Mouse (Mus musculus) T-helper 17 cell (primary cell): ENCODE measurements around the gene Usp9x.

Source experiments
- in situ Hi-C, 2 experiments: fragments of 300-600 bp; cut with MboI, MseI; formaldehyde crosslinking; loops; 1 replicate in 1 of 2; 2 replicates in 1 of 2; pipeline ENCODE4 v1.15.1; 2025; ENCODE audit warnings: high pct_unique_total_duplicates in 2 of 2

Gene Usp9x

GRCm38 (mm10) chrX:13072461-13072982 lies 1.2 kb downstream of the Usp9x start:
- in situ Hi-C loops = no loop called here

GRCm38 (mm10) chrX:13085621-13086020 lies 14.3 kb downstream of the Usp9x start:
- in situ Hi-C loops = no loop called here

GRCm38 (mm10) chrX:13096985-13097384 lies 25.7 kb downstream of the Usp9x start:
- in situ Hi-C loops = no loop called here

GRCm38 (mm10) chrX:13206514-13206913 lies 135.2 kb downstream of the Usp9x start:
- in situ Hi-C loops = loop anchor here in 1 of 2 experiments (10.0 kb wide), 1 partner anchor 662 kb away; no protein-coding TSS in a partner anchor

GRCm38 (mm10) chrX:13207512-13208341 lies 136.4 kb downstream of the Usp9x start:
- in situ Hi-C loops = loop anchor here in 1 of 2 experiments (10.0 kb wide), 1 partner anchor 663 kb away; no protein-coding TSS in a partner anchor

- in situ Hi-C loops = loop anchor here in 1 of 2 experiments (10.0 kb wide), 1 partner anchor 664 kb away; no protein-coding TSS in a partner anchor
Observed at GRCm38 (mm10) chrX:13208404-13208803, 137.1 kb downstream of the Usp9x start.

- in situ Hi-C loops = no loop called here
Observed at GRCm38 (mm10) chrX:13214275-13214674, 143.0 kb downstream of the Usp9x start.
